Mouse (Mus musculus): ENCODE results near the gene Ror1.

The Ror1 gene

GRCm38 (mm10) chr4:100095685-100096595, at the start of gene Ror1:
Gene Ror1, plus strand, starts transcription at chr4:100095791.
- DNase-seq = peak; percentile 92

- no peak for DNase-seq
Measured at GRCm38 (mm10) chr4:100047066-100047465, 48.5 kb upstream of the Ror1 start.

GRCm38 (mm10) chr4:100048351-100048950, 47.1 kb upstream of the Ror1 start:
- DNase-seq = no peak

DNA sequence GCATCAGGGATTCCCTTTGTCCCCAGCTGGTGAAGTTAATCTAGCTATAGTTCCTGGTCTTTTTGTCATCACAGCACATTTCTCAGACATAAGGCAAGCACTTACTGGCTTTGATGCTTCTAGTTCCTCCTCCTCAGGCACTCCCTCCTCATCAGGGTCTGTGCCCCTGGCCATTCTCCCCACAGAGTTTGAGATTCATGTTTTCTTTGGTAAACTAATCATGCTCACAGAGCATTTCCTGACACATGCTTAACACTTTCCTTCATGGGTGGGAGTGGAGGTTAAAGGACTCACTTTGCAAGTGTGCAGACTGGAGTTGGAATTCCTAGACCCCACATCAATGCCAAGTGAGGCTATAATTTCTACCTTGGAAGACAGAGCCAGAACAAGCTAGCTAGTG, 43.8 kb upstream of the Ror1 start:
- no peak for DNase-seq

- DNase-seq = no peak
Measured at GRCm38 (mm10) chr4:100052258-100052657, 43.3 kb upstream of the Ror1 start.

DNA sequence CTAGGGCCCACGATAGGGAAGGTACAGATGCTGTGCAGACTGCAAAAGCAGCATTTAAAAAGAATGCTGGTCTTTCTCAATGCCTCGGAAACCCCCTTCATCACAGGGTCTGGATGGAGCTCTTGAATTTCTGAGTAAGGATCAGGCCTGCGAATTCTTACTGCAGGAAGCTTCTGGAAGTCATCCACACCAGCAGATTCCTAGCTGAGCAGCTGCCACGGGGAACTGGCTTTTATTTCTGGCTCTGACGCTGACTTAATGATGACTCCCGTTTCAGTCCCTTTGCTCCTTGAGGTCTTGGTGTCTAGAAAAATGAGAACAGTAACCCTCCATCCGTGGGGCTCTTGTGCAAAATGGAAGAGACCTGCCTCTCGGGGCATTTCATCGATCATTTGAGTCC, 39.5 kb upstream of the Ror1 start:
- no peak for DNase-seq

DNA sequence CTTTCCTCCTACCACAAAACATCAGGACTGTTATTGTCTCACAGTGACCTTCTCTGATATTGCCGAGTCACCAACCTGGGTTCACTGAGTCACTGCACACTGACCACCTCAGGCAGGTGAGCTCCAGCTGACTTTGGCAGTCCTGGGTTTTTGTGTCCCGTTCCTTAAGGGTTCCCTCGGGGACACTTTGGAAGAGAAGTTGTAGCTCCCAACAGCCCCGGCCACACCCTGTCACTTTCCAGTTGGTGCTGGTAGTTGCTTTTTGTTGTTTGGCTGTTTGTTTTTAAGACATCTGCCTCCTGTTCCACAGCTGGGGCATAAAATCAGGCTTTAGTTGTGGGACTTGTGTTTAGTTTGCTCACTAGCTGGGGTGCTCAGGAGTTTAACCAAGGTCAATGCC, 39.1 kb upstream of the Ror1 start:
- DNase-seq = no peak

DNA sequence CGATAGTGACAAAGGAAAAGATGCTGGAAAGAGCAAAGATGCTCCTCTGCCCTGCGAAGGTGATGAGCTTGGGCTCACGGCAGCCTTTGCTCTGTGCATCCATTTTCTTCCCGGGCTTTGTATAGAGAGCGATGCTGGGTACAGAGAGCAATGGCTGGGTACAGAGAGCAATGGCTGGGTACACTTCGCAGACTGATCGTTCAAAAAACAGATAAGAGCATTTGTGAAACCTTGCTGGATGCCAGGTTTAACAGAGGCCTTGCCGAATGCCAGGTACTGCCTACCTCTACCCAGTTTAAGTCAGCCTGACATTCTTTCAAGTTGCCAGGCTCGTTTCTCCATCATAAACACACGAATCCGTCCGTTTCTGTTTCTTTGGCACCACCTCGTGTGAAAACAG, 38.2 kb upstream of the Ror1 start:
- DNase-seq = no peak

- no peak for DNase-seq
Measured at GRCm38 (mm10) chr4:100058631-100059030, 37.0 kb upstream of the Ror1 start.

- DNase-seq = no peak
Measured at GRCm38 (mm10) chr4:100059811-100060210, 35.8 kb upstream of the Ror1 start.

DNA sequence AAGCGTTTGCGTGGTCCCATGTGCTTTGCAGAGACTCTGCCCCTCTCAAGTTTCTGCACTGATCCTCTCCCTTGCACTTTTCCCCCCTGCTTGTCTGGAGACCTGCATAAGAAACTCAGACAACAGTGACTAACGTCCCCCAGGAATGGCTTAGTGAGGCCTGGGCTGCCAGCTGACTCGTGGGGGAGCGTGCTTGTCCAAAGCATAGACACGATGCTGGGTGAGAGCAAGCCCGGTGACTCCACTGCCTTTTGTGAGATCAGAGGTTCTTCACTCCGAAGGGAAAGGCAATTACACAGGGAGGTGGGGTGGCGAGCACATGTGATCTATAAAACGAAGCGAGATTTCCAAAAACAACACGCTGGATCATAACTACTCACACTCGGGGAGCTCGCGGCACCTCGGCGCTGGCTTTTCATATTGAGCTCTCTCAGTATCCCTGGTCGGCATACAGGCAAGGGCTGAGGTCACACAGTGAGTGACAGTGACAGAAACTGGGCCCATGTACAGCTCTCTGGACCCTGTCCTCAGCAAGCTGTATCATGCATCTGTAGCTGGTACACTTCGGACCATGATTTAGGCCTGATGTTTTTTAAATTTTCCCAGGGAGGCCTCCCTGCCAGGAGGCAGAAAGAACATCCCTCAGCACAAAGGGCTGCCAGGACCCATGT, 34.1 kb upstream of the Ror1 start:
- no peak for DNase-seq

- no peak for DNase-seq
Measured at GRCm38 (mm10) chr4:100065686-100066085, 29.9 kb upstream of the Ror1 start.

DNA sequence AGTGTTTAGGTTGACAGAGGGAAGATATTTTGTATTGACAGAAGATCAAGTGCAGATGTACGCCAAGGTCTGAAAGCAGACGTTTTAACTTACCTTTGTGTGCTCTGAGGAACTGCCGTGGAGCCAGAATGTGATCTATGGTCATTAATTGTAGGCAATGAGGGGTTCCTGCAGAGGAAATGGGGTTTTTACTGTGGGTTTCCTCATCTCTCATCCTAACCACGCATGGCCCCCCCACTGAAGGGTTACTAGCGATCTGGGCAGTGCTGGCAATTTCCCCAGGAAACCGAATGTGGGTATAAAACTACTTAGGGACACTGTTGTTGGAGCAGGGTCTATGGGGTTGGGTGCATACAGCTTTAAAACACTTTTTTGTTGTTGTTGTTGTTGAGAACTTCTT, 25.5 kb upstream of the Ror1 start:
- no peak for DNase-seq

- peak; percentile 40 for DNase-seq
Measured at GRCm38 (mm10) chr4:100096596-100097181, 1.1 kb downstream of the Ror1 start.

DNA sequence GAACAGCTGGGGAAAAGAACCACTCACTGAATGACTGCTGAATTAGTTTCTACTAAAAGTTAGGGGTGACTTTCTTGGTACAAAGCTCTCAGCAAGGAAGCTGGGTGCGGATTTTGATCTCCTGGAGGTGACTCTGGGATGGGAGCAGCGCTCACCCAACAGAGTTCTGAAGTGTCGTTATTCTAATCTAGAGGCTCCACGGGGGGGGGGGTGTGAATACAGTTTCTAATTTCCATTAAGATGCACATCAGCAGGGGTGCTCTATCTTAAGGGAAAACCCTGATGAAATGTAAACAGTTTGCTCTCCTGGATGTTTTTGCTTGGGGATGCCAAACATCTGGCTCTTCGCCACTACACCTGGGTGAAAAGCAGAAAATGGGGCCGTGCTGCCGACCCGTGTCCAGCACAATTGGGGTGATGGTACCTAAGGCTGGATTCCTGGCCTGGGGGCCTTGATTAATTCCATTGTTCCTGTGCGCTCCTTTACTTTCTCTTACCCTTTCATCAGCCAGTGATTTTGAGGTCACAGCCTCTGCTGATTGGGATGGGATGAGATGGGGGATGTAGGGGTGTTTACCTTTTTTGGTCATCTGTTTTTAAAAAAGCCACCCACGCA, 1.9 kb downstream of the Ror1 start:
- no peak for DNase-seq

DNA sequence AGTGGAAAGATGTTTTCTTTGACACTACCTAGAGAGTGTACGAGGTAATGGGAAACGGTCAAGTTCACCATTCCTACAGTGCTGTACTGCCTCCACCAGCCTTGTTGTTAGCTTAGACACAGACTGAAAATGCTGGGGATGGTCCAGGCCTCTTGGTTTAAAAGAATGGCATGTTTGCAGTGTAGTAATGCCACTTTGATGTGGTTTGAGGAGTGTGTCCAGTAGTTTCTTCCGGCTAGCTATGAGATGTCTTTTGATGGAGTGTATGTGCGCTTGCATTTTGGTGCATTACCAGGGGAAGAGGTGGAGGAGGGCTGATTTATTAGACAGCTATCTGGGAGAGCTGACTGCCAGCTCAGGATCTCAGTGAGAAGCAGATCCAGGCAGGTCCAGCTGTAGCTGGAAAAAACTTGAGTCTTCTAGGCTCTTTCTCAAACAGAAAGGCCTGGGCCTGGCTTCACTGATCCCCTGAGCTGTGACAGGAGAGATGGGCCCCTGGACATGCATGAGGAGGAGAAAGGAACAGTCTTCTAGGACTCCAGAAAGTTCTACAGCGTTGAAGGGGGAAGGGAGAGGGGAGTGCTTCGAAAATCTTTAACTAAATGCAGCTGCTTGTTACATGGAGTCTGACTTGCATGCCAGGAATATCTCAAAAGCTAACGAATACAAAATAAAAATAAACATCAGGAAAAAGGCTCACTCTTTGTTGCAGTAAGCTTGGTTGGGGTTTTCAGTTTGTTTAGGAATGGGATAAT, 5.7 kb downstream of the Ror1 start:
- peak; percentile 47 for DNase-seq

DNA sequence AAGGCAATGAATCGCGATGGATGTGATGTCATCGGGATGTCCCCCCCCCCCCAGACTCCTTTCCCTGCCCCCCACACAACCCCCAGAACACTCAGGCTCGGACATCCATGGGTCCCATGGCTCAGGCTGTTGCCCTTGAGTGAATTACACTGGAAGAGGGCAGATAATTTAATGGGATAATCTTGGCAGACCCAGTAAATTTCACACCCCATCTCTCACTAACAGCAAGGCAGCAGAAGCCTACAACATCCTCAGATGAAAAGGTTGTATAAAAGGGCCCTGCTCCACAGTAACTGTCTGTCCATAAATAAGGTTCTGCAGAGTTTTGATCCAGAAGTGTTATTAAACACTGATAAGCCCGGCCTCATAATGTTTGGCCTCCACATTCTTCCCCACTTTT, 6.3 kb downstream of the Ror1 start:
- DNase-seq = no peak

GRCm38 (mm10) chr4:100104241-100104640, 8.7 kb downstream of the Ror1 start:
- no peak for DNase-seq

- DNase-seq = no peak
Measured at GRCm38 (mm10) chr4:100107593-100107992, 12.0 kb downstream of the Ror1 start.

DNA sequence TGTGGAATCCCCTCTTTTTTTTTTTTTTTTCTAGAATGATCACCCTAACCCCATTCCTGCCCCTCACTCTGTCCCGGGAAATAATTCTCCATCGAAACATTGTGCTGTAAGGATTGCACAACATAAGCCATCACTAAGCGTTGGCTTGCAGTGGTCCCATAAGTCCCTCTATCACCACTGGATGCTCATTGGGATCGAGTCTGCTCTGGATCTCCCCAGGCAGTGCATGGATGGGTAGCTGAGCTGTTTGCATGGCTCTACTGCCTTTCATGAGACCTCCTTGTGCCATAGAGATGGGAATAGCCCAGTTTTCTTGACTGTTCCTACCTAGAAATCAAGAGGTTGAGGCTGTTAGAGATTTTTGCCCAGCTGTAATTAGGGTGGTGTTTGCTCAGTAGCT, 13.0 kb downstream of the Ror1 start:
- no peak for DNase-seq

GRCm38 (mm10) chr4:100114148-100114547, 18.6 kb downstream of the Ror1 start:
- no peak for DNase-seq

- no peak for DNase-seq
Measured at GRCm38 (mm10) chr4:100116366-100116765, 20.8 kb downstream of the Ror1 start.

Data from kidney, adult 18-20 months (tissue).